Mouse (Mus musculus) hindbrain, embryonic 13.5 days (tissue): ENCODE measurements at regions not wholly inside any gene's neighbourhood (a gene's known extent, or its start where the extent isn't known, plus 50 kb on each side); places are given as distances from the start of the nearest gene placed in this dataset.

Experiments used
- ATAC-seq: fragments of 200-750 bp; cut with Nextera tagmentation; 2 replicates; pipeline ENCODE4 v1.8.0; 2017; ENCODE audit warnings: moderate TSS enrichment; ENCODE audit not compliant: low FRiP score
- H3K27ac ChIP-seq: fragments of 300-500 bp; sonication (generic); 2 replicates; pipeline ENCODE4 v1.5.1; 2015; ENCODE audit warnings: inconsistent platforms, mild to moderate bottlenecking, moderate library complexity
- H3K27me3 ChIP-seq: fragments of 300-500 bp; sonication (generic); 2 replicates; pipeline ENCODE4 v1.6.1; 2015; ENCODE audit warnings: mild to moderate bottlenecking, inconsistent platforms
- H3K36me3 ChIP-seq: fragments of 300-500 bp; sonication (generic); 2 replicates; pipeline ENCODE4 v1.6.1; 2015; ENCODE audit warnings: mild to moderate bottlenecking, inconsistent platforms
- H3K4me1 ChIP-seq: fragments of 300-500 bp; sonication (generic); replicated peaks from 2 replicates; pipeline ENCODE4 v1.6.1; 2015; ENCODE audit warnings: inconsistent platforms
- H3K4me2 ChIP-seq: fragments of 300-500 bp; sonication (generic); 2 replicates; pipeline ENCODE4 v1.6.1; 2015; ENCODE audit warnings: inconsistent platforms, mild to moderate bottlenecking, moderate library complexity
- H3K4me3 ChIP-seq: fragments of 300-500 bp; sonication (generic); 2 replicates; pipeline ENCODE4 v1.5.1; 2015; ENCODE audit warnings: mild to moderate bottlenecking, inconsistent platforms
- H3K9ac ChIP-seq: fragments of 300-500 bp; sonication (generic); 2 replicates; pipeline ENCODE4 v1.6.1; 2015; ENCODE audit warnings: mild to moderate bottlenecking, inconsistent platforms
- H3K9me3 ChIP-seq: fragments of 300-500 bp; sonication (generic); 2 replicates; pipeline ENCODE4 v1.6.1; 2016; ENCODE audit warnings: inconsistent platforms
- WGBS: fragments of 180-500 bp; shearing (Covaris S2); methylation state at CpG from one replicate; pipeline ENCODE4 v1.1.7; 2015; 5-methylcytosine and 5-hydroxymethylcytosine counted together

DNA sequence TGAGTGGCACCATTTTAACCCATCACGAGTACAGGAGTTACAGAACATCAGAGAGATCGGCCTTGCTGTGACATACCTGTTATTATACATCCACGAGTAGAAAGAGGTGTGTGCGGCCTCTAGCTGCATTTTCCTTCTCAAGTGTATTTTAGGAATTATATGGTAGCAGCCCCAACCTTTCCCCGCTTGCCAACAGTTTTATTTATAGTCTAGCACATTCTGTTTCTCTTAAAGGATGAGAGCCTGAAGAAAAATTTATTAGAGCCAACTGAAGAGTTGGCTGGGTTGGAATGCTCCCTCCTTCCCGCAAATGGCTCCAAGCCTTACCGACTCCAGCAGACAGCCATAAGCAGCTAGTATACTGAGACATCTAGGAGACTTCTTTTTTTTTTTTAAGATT lies 67.0 kb upstream of the Frmd4b start:
- Histone ChIP-seq H3K36me3 (no peaks in the 10 kb centered on the region), H3K9me3 (no peaks in the 10 kb centered on the region), H3K27ac (no peak overlapping the region), H3K4me2 (no peak overlapping the region), H3K9ac (no peak overlapping the region), H3K27me3 (no peaks in the 10 kb centered on the region), H3K4me3 (no peak overlapping the region), H3K4me1 (peaks cover 2% of the 10 kb centered on the region; the same call in 1 of the 2 replicates)
- ATAC-seq, result no peak
- 91% methylated on average over 7 of the region's 7 CpGs for WGBS

- H3K4me1 ChIP-seq, result peaks cover 2% of the 10 kb centered on the region; the same call in 1 of the 2 replicates
- no peak overlapping the region for H3K4me2 ChIP-seq
- H3K36me3 ChIP-seq, result no peaks in the 10 kb centered on the region
- no peaks in the 10 kb centered on the region for H3K9me3 ChIP-seq
- H3K27me3 ChIP-seq, result no peaks in the 10 kb centered on the region
- 46% methylated on average over 1 of the region's 1 CpGs for WGBS
- no peak overlapping the region for H3K9ac ChIP-seq
- H3K4me3 ChIP-seq, result no peak overlapping the region
- no peak for ATAC-seq
- no peak overlapping the region for H3K27ac ChIP-seq
Observed at GRCm38 (mm10) chr6:97682213-97682612, 64.9 kb upstream of the Frmd4b start.

- H3K27ac ChIP-seq, result no peak overlapping the region
- 85% methylated on average over 5 of the region's 5 CpGs for WGBS
- H3K4me2 ChIP-seq, result no peak overlapping the region
- no peak overlapping the region for H3K4me3 ChIP-seq
- no peaks in the 10 kb centered on the region for H3K4me1 ChIP-seq
- H3K27me3 ChIP-seq, result no peaks in the 10 kb centered on the region
- H3K9me3 ChIP-seq, result 0 out of 2 replicates have a peak, but pooled peaks cover 5% of the 10 kb centered on the region
- H3K9ac ChIP-seq, result no peak overlapping the region
- no peak for ATAC-seq
- H3K36me3 ChIP-seq, result no peaks in the 10 kb centered on the region
Observed at GRCm38 (mm10) chr6:97675181-97675756, 57.9 kb upstream of the Frmd4b start.

GRCm38 (mm10) chr6:97666818-97667629 lies 49.7 kb upstream of the Frmd4b start:
- Histone ChIP-seq H3K27ac (peak overlapping the region; percentile 86), H3K9ac (no peak overlapping the region), H3K9me3 (no peaks in the 10 kb centered on the region; the same call in 1 of the 2 replicates), H3K4me1 (peaks cover 17% of the 10 kb centered on the region), H3K4me3 (no peak overlapping the region), H3K27me3 (no peaks in the 10 kb centered on the region), H3K4me2 (0 out of 2 replicates have a peak overlapping the region, but pooled peaks have one; percentile 1), H3K36me3 (no peaks in the 10 kb centered on the region)
- 6% methylated on average over 5 of the region's 5 CpGs for whole genome bisulfite sequencing
- peak; percentile 90 for ATAC-seq
